Mouse (Mus musculus): ENCODE measurements around the gene Ube2h.

- TF ChIP-seq CTCF (IDR thresholded peaks at IDR 0.05; ENCODE audit: control insufficient read depth, insufficient read depth, low read length) (no peak), POLR2A (IDR thresholded peaks at IDR 0.05; ENCODE audit: borderline replicate concordance, control insufficient read depth, low read depth, low read length) (no peak)
Measured at GRCm38 (mm10) chr6:30259271-30259670, 45.1 kb downstream of the Ube2h start.
